Mouse (Mus musculus) kidney, postnatal 0 days (tissue): Measurements from ENCODE around the gene Dip2c. TPM values are rescaled to one million over a fixed set of nuclear protein-coding genes. Genes with fewer than 3 reads are reported as not detected.

Experiments
- ATAC-seq: fragments of 200-750 bp; cut with Nextera tagmentation; replicated peaks from 2 replicates; pipeline ENCODE4 v1.8.0; 2017; ENCODE audit warnings: low read depth, moderate number of reproducible peaks, moderate TSS enrichment, moderate library complexity; ENCODE audit not compliant: low FRiP score
- DNase-seq: peaks from one replicate; pipeline ENCODE4 v3.0.0-alpha.2; 2016; ENCODE audit warnings: low spot score
- H3K27ac ChIP-seq: fragments of 300-500 bp; sonication (generic); 2 replicates; pipeline ENCODE4 v1.5.1; 2014; ENCODE audit warnings: mild to moderate bottlenecking
- H3K27me3 ChIP-seq: fragments of 300-500 bp; sonication (generic); 2 replicates; pipeline ENCODE4 v1.6.1; 2014; ENCODE audit warnings: low read length, mixed read lengths; ENCODE audit not compliant: insufficient read depth
- H3K36me3 ChIP-seq: fragments of 300-500 bp; sonication (generic); 2 replicates; pipeline ENCODE4 v1.6.1; 2014; ENCODE audit warnings: low read length, mixed read lengths; ENCODE audit not compliant: insufficient read depth
- H3K4me1 ChIP-seq: fragments of 300-500 bp; sonication (generic); replicated peaks from 2 replicates; pipeline ENCODE4 v1.6.1; 2014; ENCODE audit warnings: antibody characterized with exemption, low read length, mixed read lengths; ENCODE audit not compliant: insufficient read depth
- H3K4me2 ChIP-seq: fragments of 300-500 bp; sonication (generic); 2 replicates; pipeline ENCODE4 v1.6.1; 2014; ENCODE audit warnings: mild to moderate bottlenecking, low read length, moderate library complexity, mixed read lengths
- H3K4me3 ChIP-seq: fragments of 300-500 bp; sonication (generic); replicated peaks from 2 replicates; pipeline ENCODE4 v1.5.1; 2014; ENCODE audit warnings: low read depth, low read length
- H3K9ac ChIP-seq: fragments of 300-500 bp; sonication (generic); 2 replicates; pipeline ENCODE4 v1.6.1; 2014; ENCODE audit warnings: low read depth, low read length
- H3K9me3 ChIP-seq: fragments of 300-500 bp; sonication (generic); replicated peaks from 2 replicates; pipeline ENCODE4 v1.6.1; 2016; ENCODE audit warnings: low read length, inconsistent platforms, mixed read lengths
- CTCF ChIP-seq: IDR thresholded peaks from 2 replicates; pipeline ENCODE4 v1.5.1; 2016; ENCODE audit warnings: antibody characterized with exemption, low read depth, mild to moderate bottlenecking, moderate library complexity
- WGBS: fragments of 180-500 bp; shearing (Covaris S2); extraction: QIAGEN DNeasy Blood & Tissue Kit; methylation state at CpG from one replicate; pipeline ENCODE4 v1.1.7; 2014; 5-methylcytosine and 5-hydroxymethylcytosine counted together
- polyA plus RNA-seq: library from polyadenylated mRNA; unstranded; fragments of >200 nt; fragmentation: Nextera tagmentation; extraction: Ambion mirVana; gene quantifications from 2 replicates; pipeline ENCODE4 v1.2.1, GENCODE M21; 2015

Dip2c gene
- polyA plus RNA-seq, 1 experiment from 2014 or later, result 3.8 TPM

DNA sequence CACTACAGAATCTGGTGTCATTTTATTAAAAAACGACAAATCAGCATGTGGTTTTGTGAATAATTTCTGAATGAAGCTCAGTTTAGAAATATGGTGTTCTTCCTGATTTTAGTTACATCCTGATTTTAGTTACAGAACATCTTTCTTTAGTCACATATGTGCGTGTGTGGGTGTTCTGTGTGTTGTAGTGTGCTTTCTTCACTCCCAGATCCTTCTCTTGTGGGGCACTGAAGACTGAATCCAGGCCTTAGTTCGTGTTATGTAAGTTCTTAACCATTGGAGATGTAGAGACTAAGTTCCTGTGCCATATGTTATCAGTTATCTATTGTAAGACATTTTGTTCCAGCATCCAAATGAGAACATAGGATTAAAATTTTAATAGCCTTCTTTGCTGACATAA lies 117.1 kb downstream of the Dip2c start:
- Histone ChIP-seq H3K4me1 (0 out of 2 replicates have a peak, but pooled peaks cover 3% of the 10 kb centered on the region), H3K36me3 (no peaks in the 10 kb centered on the region), H3K27me3 (no peaks in the 10 kb centered on the region), H3K9me3 (no peaks in the 10 kb centered on the region), H3K4me2 (no peak overlapping the region), H3K27ac (no peak overlapping the region), H3K4me3 (no peak overlapping the region), H3K9ac (no peak overlapping the region)
- ATAC-seq (no peak), DNase-seq (peak; percentile 24)
- no peak for TF ChIP-seq CTCF
- WGBS, result 89% methylated on average over 3 of the region's 3 CpGs

DNA sequence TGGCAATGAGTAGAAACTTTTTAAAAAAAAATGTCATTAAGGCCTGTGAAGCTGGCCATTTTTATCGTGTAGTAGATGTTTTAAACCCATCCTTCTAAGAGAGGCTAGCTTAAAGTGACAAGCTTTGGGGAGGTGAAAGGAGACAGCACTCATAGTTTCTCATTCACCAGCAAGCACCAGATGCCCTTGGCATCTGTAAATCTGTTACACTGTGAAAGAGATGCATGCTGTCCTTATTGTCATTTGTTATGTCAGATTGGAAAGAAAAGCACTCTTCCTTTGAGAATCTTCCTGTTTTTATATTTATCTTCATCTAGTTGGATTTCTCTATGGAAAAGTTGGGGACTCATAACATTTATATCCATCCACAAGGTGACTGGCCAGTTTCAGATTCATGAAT lies 119.0 kb downstream of the Dip2c start:
- H3K9ac ChIP-seq, result no peak overlapping the region
- 0 out of 2 replicates have a peak, but pooled peaks cover 2% of the 10 kb centered on the region for H3K4me1 ChIP-seq
- 58% methylated on average over 1 of the region's 1 CpGs for WGBS

DNA sequence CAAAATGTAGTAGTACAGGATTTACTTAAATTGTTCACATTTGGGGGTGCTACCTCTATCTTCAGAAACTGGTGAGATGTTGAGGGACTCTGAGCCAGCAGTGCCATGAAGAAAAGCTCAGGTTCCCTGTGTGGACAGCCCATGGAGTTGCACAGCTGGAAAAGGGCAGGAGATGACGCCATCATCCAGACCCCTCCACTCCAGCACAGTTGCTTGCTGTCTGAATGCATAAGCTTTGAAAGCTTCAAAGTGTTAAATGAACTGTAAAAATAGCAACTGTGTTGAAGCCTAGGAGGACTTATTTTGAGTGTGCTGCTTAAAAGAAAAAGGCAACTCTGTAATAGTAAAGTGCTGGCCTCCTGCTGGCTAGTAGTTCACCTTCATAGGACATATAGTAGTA lies 122.5 kb downstream of the Dip2c start:
- Histone ChIP-seq H3K4me3 (no peak overlapping the region), H3K27ac (no peak overlapping the region), H3K36me3 (no peaks in the 10 kb centered on the region), H3K4me2 (no peak overlapping the region), H3K27me3 (no peaks in the 10 kb centered on the region), H3K4me1 (no peaks in the 10 kb centered on the region), H3K9me3 (no peaks in the 10 kb centered on the region; the same call in 1 of the 2 replicates), H3K9ac (no peak overlapping the region)
- 0 out of 2 replicates have a peak, but pooled peaks have one; percentile 2 for TF ChIP-seq CTCF
- 38% methylated on average over 1 of the region's 1 CpGs for WGBS
- no peak for DNase-seq
- no peak for ATAC-seq

More for the DNA sequence above, 119.0 kb downstream of the Dip2c start:
- DNase-seq, result no peak
- Histone ChIP-seq H3K4me3 (no peak overlapping the region), H3K4me2 (no peak overlapping the region), H3K9me3 (no peaks in the 10 kb centered on the region), H3K27me3 (no peaks in the 10 kb centered on the region), H3K36me3 (no peaks in the 10 kb centered on the region), H3K27ac (no peak overlapping the region)
- no peak for ATAC-seq
- TF ChIP-seq CTCF, result no peak

DNA sequence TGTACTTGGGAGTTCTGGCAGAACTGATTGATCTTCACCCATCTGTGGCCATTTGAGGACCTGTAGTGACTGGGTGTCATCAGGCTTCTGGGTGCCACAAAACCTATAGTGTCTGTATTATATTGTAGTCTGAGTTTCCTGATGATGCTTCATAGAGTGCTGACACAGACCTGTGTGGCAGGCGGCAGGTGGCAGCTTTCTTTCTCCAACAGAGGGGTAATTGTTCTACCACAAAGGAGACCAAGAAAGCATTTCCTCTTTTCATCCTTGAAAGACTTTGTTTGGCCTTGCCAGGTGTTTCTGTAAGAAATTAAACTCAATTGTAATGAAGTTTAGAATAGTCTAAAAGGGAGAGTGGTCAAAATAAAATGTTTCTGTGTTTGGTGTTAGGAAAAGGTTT lies 129.1 kb downstream of the Dip2c start:
- no peak overlapping the region for H3K9ac ChIP-seq
- no peaks in the 10 kb centered on the region for H3K27me3 ChIP-seq
- DNase-seq, result no peak
- H3K36me3 ChIP-seq, result no peaks in the 10 kb centered on the region
- no peaks in the 10 kb centered on the region for H3K4me1 ChIP-seq
- H3K9me3 ChIP-seq, result no peaks in the 10 kb centered on the region; the same call in 1 of the 2 replicates
- H3K4me3 ChIP-seq, result no peak overlapping the region
- no peak for ATAC-seq
- no peak for TF ChIP-seq CTCF
- 51% methylated on average over 1 of the region's 1 CpGs for WGBS
- H3K4me2 ChIP-seq, result no peak overlapping the region
- no peak overlapping the region for H3K27ac ChIP-seq

DNA sequence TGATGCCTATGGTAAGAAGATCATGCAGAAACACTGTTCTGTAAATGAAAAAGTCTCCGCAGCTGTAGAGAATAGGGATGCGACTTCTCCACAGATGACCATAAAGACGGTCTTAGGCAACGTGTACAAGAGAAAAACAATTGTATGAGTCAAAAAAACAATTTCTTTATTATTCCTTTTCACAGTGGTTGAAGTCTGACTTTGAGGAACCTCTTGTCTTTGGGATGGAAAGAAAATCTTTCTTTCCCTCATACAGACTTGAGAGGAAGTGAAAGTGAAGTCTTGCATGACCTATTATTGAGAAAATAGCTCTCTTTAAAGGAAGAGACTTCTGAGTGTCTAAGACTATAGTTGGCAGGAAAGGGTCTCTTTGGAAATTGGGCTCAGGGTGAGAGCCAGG lies 132.7 kb downstream of the Dip2c start:
- no peak overlapping the region for H3K4me2 ChIP-seq
- no peaks in the 10 kb centered on the region for H3K9me3 ChIP-seq
- no peak for DNase-seq
- 97% methylated on average over 4 of the region's 4 CpGs for WGBS
- H3K4me1 ChIP-seq, result no peaks in the 10 kb centered on the region
- no peaks in the 10 kb centered on the region for H3K27me3 ChIP-seq
- no peak overlapping the region for H3K27ac ChIP-seq
- H3K36me3 ChIP-seq, result no peaks in the 10 kb centered on the region
- no peak overlapping the region for H3K9ac ChIP-seq
- ATAC-seq, result no peak
- H3K4me3 ChIP-seq, result no peak overlapping the region
- no peak for TF ChIP-seq CTCF

DNA sequence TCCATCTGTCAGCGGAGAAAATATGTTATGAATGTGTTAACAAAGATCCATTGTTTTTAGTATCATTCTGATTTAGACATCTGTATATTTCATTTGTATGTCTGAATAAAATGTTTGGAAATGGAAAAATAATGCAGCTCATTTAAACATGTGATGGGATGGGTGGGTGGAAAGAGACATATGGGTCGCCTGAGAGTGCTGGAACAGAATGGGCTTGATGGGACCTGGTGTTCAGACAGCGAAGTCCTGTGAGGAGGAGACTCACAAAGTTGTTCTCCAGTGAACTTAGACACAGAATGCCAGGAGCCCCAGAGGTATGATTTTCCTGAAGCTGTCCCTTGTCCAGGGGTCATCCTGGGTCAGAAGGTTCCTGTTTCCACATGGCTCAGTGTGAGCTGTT lies 142.1 kb downstream of the Dip2c start:
- Histone ChIP-seq H3K9me3 (no peaks in the 10 kb centered on the region), H3K4me1 (no peaks in the 10 kb centered on the region), H3K27ac (no peak overlapping the region), H3K4me2 (no peak overlapping the region), H3K4me3 (no peak overlapping the region), H3K9ac (no peak overlapping the region), H3K36me3 (no peaks in the 10 kb centered on the region), H3K27me3 (no peaks in the 10 kb centered on the region)
- 85% methylated on average over 3 of the region's 3 CpGs for WGBS
- DNase-seq (no peak), ATAC-seq (no peak)
- no peak for TF ChIP-seq CTCF

DNA sequence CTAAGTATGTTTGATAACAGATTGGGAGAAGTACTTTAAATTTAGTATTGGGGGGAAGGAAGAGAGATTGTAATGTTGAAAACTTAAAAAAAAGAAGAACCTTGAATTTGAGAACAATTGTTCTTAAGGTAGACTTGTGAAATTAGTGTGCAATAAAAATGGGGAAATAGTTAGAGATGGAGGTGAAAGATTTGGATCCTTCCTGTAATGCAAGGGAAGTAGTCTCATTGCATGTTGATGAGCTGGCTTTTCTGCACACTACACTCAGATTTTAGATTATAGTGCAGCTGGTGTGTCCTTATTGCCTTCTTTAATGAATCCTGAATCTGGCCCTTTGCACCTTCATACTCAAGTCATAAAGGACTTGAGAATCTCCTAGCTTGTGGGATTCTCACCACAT lies 142.9 kb downstream of the Dip2c start:
- H3K4me3 ChIP-seq, result no peak overlapping the region
- H3K9ac ChIP-seq, result no peak overlapping the region
- DNase-seq (no peak), ATAC-seq (no peak)
- H3K4me2 ChIP-seq, result no peak overlapping the region
- H3K27ac ChIP-seq, result no peak overlapping the region
- TF ChIP-seq CTCF, result no peak
- H3K36me3 ChIP-seq, result no peaks in the 10 kb centered on the region
- H3K4me1 ChIP-seq, result no peaks in the 10 kb centered on the region
- H3K27me3 ChIP-seq, result no peaks in the 10 kb centered on the region
- H3K9me3 ChIP-seq, result no peaks in the 10 kb centered on the region
